Mouse (Mus musculus) cerebellum, adult 2 months (tissue): ENCODE measurements around the gene Usp9x. TPM values are rescaled to one million over a fixed set of nuclear protein-coding genes. Genes with fewer than 3 reads are reported as not detected.

Experiments
- DNase-seq, 2 experiments: peaks; one replicate each; pipeline ENCODE4 v3.0.0; 2021
- H3K27ac ChIP-seq: fragments of 200-500 bp; 2 replicates; pipeline ENCODE4 v1.5.1; 2012; ENCODE audit warnings: low read length, control low read depth, inconsistent platforms; ENCODE audit not compliant: insufficient read depth
- H3K27me3 ChIP-seq: fragments of 200-500 bp; 2 replicates; pipeline ENCODE4 v1.6.1; 2012; ENCODE audit warnings: inconsistent platforms, mild to moderate bottlenecking, low read length, moderate library complexity; ENCODE audit not compliant: control insufficient read depth, insufficient read depth
- H3K4me1 ChIP-seq: fragments of 200-500 bp; 2 replicates; pipeline ENCODE4 v1.6.1; 2011; ENCODE audit warnings: low read length; ENCODE audit not compliant: control insufficient read depth, insufficient read depth
- H3K4me3 ChIP-seq: fragments of 200-500 bp; replicated peaks from 2 replicates; pipeline ENCODE3; 2011; ENCODE audit warnings: mild to moderate bottlenecking, low read depth, low read length, control low read depth; ENCODE audit not compliant: insufficient read depth
- CTCF ChIP-seq: fragments of 200-500 bp; IDR thresholded peaks from 2 replicates; pipeline ENCODE4 v1.5.1; 2011; ENCODE audit warnings: low read depth, mild to moderate bottlenecking, control low read depth, low read length, moderate library complexity, borderline replicate concordance; ENCODE audit not compliant: insufficient read depth
- POLR2A ChIP-seq: fragments of 200-500 bp; IDR thresholded peaks from 2 replicates; pipeline ENCODE4 v1.6.1; 2011; ENCODE audit warnings: low read length, control low read depth, borderline replicate concordance; ENCODE audit not compliant: insufficient read depth
- WGBS: fragments of 180-500 bp; shearing (Covaris S2); methylation state at CpG from one replicate; pipeline ENCODE4 v1.1.7; 2018; 5-methylcytosine and 5-hydroxymethylcytosine counted together
- polyA plus RNA-seq: library from polyadenylated mRNA; depleted of rRNA; stranded (reverse); fragments of >200 nt; gene quantifications from 2 replicates; pipeline ENCODE4 v1.2.3, GENCODE M21; 2012

Usp9x gene
- polyA plus RNA-seq, 1 experiment = 54.0 TPM

- no peak overlapping the region for H3K4me3 ChIP-seq
- WGBS = 79% methylated on average over 3 of the region's 3 CpGs
- H3K4me1 ChIP-seq = no peaks in the 10 kb centered on the region
- H3K27me3 ChIP-seq = no peaks in the 10 kb centered on the region
- DNase-seq = no peak
- no peak for TF ChIP-seq CTCF
- TF ChIP-seq POLR2A = no peak
- H3K27ac ChIP-seq = no peak overlapping the region
Measured at GRCm38 (mm10) chrX:13061961-13062360, 9.3 kb upstream of the Usp9x start.

- WGBS = 83% methylated on average over 7 of the region's 9 CpGs
- DNase-seq = no peak
- TF ChIP-seq POLR2A (no peak), CTCF (no peak)
Measured at GRCm38 (mm10) chrX:13064273-13064925, 6.9 kb upstream of the Usp9x start.

GRCm38 (mm10) chrX:13070206-13070572 lies 1.1 kb upstream of the Usp9x start:
- TF ChIP-seq POLR2A (no peak), CTCF (no peak)
- WGBS = 14% methylated on average over 8 of the region's 8 CpGs

More at GRCm38 (mm10) chrX:13064273-13064925, 6.9 kb upstream of the Usp9x start:
- Histone ChIP-seq H3K4me3 (no peak overlapping the region), H3K4me1 (no peaks in the 10 kb centered on the region), H3K27ac (no peak overlapping the region), H3K27me3 (no peaks in the 10 kb centered on the region)

GRCm38 (mm10) chrX:13070573-13071240 lies 591 bp upstream of the Usp9x start:
- DNase-seq = peak; percentile 92 to 96
- WGBS = 4% methylated on average over 31 of the region's 35 CpGs
- Histone ChIP-seq H3K4me1 (no peaks in the 10 kb centered on the region), H3K27ac (peak overlapping the region; percentile 96), H3K4me3 (peak overlapping the region; percentile 56), H3K27me3 (no peaks in the 10 kb centered on the region)
- 0 out of 2 replicates have a peak, but pooled peaks have one; percentile 22 for TF ChIP-seq POLR2A
- TF ChIP-seq CTCF = no peak

More at GRCm38 (mm10) chrX:13070206-13070572, 1.1 kb upstream of the Usp9x start:
- no peaks in the 10 kb centered on the region for H3K27me3 ChIP-seq
- H3K4me3 ChIP-seq = peak overlapping the region; percentile 56
- no peak for DNase-seq
- no peaks in the 10 kb centered on the region for H3K4me1 ChIP-seq
- H3K27ac ChIP-seq = no peak overlapping the region

GRCm38 (mm10) chrX:13071776-13072460 lies 620 bp downstream of the Usp9x start:
- H3K27me3 ChIP-seq = no peaks in the 10 kb centered on the region

GRCm38 (mm10) chrX:13072461-13072982 lies 1.2 kb downstream of the Usp9x start:
- Histone ChIP-seq H3K27me3 (no peaks in the 10 kb centered on the region), H3K4me1 (no peaks in the 10 kb centered on the region), H3K27ac (peak overlapping the region; percentile 92), H3K4me3 (peak overlapping the region; percentile 82)
- 10% methylated on average over 48 of the region's 73 CpGs for WGBS
- peak; percentile 74 to 77 for DNase-seq
- TF ChIP-seq CTCF (no peak), POLR2A (no peak)

More at GRCm38 (mm10) chrX:13071776-13072460, 620 bp downstream of the Usp9x start:
- WGBS = 6% methylated on average over 60 of the region's 67 CpGs
- Histone ChIP-seq H3K4me3 (peak overlapping the region; percentile 82), H3K4me1 (no peaks in the 10 kb centered on the region), H3K27ac (peak overlapping the region; percentile 92)
- peak; percentile 69 to 75 for DNase-seq
- TF ChIP-seq CTCF = no peak
- TF ChIP-seq POLR2A = 0 out of 2 replicates have a peak, but pooled peaks have one; percentile 23

GRCm38 (mm10) chrX:13085621-13086020 lies 14.3 kb downstream of the Usp9x start:
- no peak for DNase-seq
- Histone ChIP-seq H3K4me1 (no peaks in the 10 kb centered on the region), H3K27me3 (no peaks in the 10 kb centered on the region), H3K4me3 (no peak overlapping the region), H3K27ac (no peak overlapping the region)
- no peak for TF ChIP-seq POLR2A
- no peak for TF ChIP-seq CTCF
- 86% methylated on average over 1 of the region's 1 CpGs for WGBS

- no peak for DNase-seq
- Histone ChIP-seq H3K27me3 (no peaks in the 10 kb centered on the region), H3K27ac (no peak overlapping the region), H3K4me3 (no peak overlapping the region), H3K4me1 (no peaks in the 10 kb centered on the region)
- WGBS = 84% methylated on average over 1 of the region's 1 CpGs
- TF ChIP-seq POLR2A (no peak), CTCF (no peak)
Measured at GRCm38 (mm10) chrX:13096985-13097384, 25.7 kb downstream of the Usp9x start.
